Mouse (Mus musculus) kidney, adult 2 months (tissue): ENCODE data around the gene Acot7.

ENCODE experiments used
- CTCF ChIP-seq: fragments of 200-500 bp; conservative IDR thresholded peaks from 2 replicates; pipeline ENCODE4 v1.5.1; 2011; ENCODE audit warnings: low read depth, mild to moderate bottlenecking, control low read depth, low read length, moderate library complexity, mixed read lengths; ENCODE audit not compliant: insufficient read depth, insufficient read length
- POLR2A ChIP-seq: fragments of 200-500 bp; IDR thresholded peaks from one replicate; pipeline ENCODE4 v1.6.1; 2011; ENCODE audit warnings: low read depth, low read length, control low read depth

DNA sequence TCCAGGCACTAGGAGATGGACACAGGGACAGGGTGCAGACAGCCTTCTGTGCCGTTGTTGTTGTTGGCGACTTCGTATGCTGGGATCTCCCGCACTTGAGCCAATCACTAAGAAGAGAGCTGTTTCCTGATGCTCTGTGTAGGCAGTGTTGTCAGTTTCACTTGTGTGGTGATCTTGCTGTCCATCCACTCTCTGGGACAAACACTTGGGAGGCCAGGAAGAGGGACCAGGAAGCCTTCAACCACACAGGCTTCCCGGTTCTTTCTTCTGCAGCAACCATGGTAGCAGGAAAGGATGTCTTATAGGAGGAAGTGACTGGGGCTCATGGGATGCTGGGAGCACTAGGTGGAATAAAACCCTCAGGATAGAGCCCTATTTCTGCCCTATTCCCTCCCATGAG is 12.8 kb downstream of the Acot7 start:
- TF ChIP-seq CTCF = no peak
- no peak for TF ChIP-seq POLR2A
